Mouse (Mus musculus): ENCODE measurements around the gene Irf2bp1. TPM values are rescaled to one million over a fixed set of nuclear protein-coding genes. Genes with fewer than 3 reads are reported as not detected.

Gene Irf2bp1
- polyA plus RNA-seq, 1 experiment from 2014 or later = 25.9 TPM

GRCm38 (mm10) chr7:19028067-19028466 is 24.2 kb downstream of the Irf2bp1 start:
- DNase-seq (ENCODE audit: low spot score) (no peak), ATAC-seq (no peak)

GRCm38 (mm10) chr7:19029084-19029653 is 25.3 kb downstream of the Irf2bp1 start:
- Histone ChIP-seq H3K9ac (ENCODE audit: low read length) (no peak overlapping the region), H3K27me3 (replicated peaks; ENCODE audit: control insufficient read depth, insufficient read depth, low read length) (no peaks in the 10 kb centered on the region), H3K4me1 (ENCODE audit: control insufficient read depth, insufficient read depth, low read length) (peaks cover 4% of the 10 kb centered on the region; the same call in 1 of the 2 replicates), H3K36me3 (ENCODE audit: control insufficient read depth, insufficient read depth, low read length) (peaks cover 53% of the 10 kb centered on the region), H3K9me3 (replicated peaks; ENCODE audit: control insufficient read depth, low read length) (no peaks in the 10 kb centered on the region), H3K27ac (ENCODE audit: low read depth, low read length) (no peak overlapping the region), H3K4me3 (ENCODE audit: low read depth, low read length) (no peak overlapping the region), H3K4me2 (ENCODE audit: low read length) (no peak overlapping the region)
- ATAC-seq (0 out of 2 replicates have a peak, but pooled peaks have one; percentile 10), DNase-seq (ENCODE audit: low spot score) (peak; percentile 57)
- WGBS = 68% methylated on average over 6 of the region's 6 CpGs

More at GRCm38 (mm10) chr7:19028067-19028466, 24.2 kb downstream of the Irf2bp1 start:
- H3K9ac ChIP-seq (ENCODE audit: low read length) = no peak overlapping the region
- peaks cover 4% of the 10 kb centered on the region; the same call in 1 of the 2 replicates for H3K4me1 ChIP-seq (ENCODE audit: control insufficient read depth, insufficient read depth, low read length)
- no peak overlapping the region for H3K4me2 ChIP-seq (ENCODE audit: low read length)
- H3K9me3 ChIP-seq (replicated peaks; ENCODE audit: control insufficient read depth, low read length) = no peaks in the 10 kb centered on the region
- no peak overlapping the region for H3K27ac ChIP-seq (ENCODE audit: low read depth, low read length)
- peaks cover 45% of the 10 kb centered on the region for H3K36me3 ChIP-seq (ENCODE audit: control insufficient read depth, insufficient read depth, low read length)
- no peak overlapping the region for H3K4me3 ChIP-seq (ENCODE audit: low read depth, low read length)
- peaks cover 8% of the 10 kb centered on the region for H3K27me3 ChIP-seq (replicated peaks; ENCODE audit: control insufficient read depth, insufficient read depth, low read length)

GRCm38 (mm10) chr7:19031641-19032040 is 27.8 kb downstream of the Irf2bp1 start:
- H3K27me3 ChIP-seq (replicated peaks; ENCODE audit: control insufficient read depth, insufficient read depth, low read length) = no peaks in the 10 kb centered on the region
- no peak overlapping the region for H3K4me2 ChIP-seq (ENCODE audit: low read length)
- 85% methylated on average over 4 of the region's 4 CpGs for WGBS
- H3K36me3 ChIP-seq (ENCODE audit: control insufficient read depth, insufficient read depth, low read length) = peaks cover 77% of the 10 kb centered on the region
- no peak overlapping the region for H3K27ac ChIP-seq (ENCODE audit: low read depth, low read length)
- no peaks in the 10 kb centered on the region for H3K4me1 ChIP-seq (ENCODE audit: control insufficient read depth, insufficient read depth, low read length)
- H3K9ac ChIP-seq (ENCODE audit: low read length) = no peak overlapping the region
- ATAC-seq = no peak
- no peak overlapping the region for H3K4me3 ChIP-seq (ENCODE audit: low read depth, low read length)
- DNase-seq (ENCODE audit: low spot score) = no peak
- no peaks in the 10 kb centered on the region for H3K9me3 ChIP-seq (replicated peaks; ENCODE audit: control insufficient read depth, low read length)

- Histone ChIP-seq H3K9me3 (replicated peaks; ENCODE audit: control insufficient read depth, low read length) (no peaks in the 10 kb centered on the region), H3K4me1 (ENCODE audit: control insufficient read depth, insufficient read depth, low read length) (no peaks in the 10 kb centered on the region), H3K9ac (ENCODE audit: low read length) (no peak overlapping the region), H3K4me2 (ENCODE audit: low read length) (no peak overlapping the region), H3K36me3 (ENCODE audit: control insufficient read depth, insufficient read depth, low read length) (peaks cover 100% of the 10 kb centered on the region), H3K27me3 (replicated peaks; ENCODE audit: control insufficient read depth, insufficient read depth, low read length) (no peaks in the 10 kb centered on the region), H3K4me3 (ENCODE audit: low read depth, low read length) (no peak overlapping the region), H3K27ac (ENCODE audit: low read depth, low read length) (no peak overlapping the region)
- WGBS = 98% methylated on average over 6 of the region's 6 CpGs
- ATAC-seq (no peak), DNase-seq (ENCODE audit: low spot score) (no peak)
These were observed 40.8 kb downstream of the Irf2bp1 start for GRCm38 (mm10) chr7:19044616-19045015.

GRCm38 (mm10) chr7:19046286-19047069 is 42.6 kb downstream of the Irf2bp1 start:
- Histone ChIP-seq H3K36me3 (ENCODE audit: control insufficient read depth, insufficient read depth, low read length) (peaks cover 100% of the 10 kb centered on the region), H3K9me3 (replicated peaks; ENCODE audit: control insufficient read depth, low read length) (no peaks in the 10 kb centered on the region), H3K27me3 (replicated peaks; ENCODE audit: control insufficient read depth, insufficient read depth, low read length) (no peaks in the 10 kb centered on the region), H3K27ac (ENCODE audit: low read depth, low read length) (no peak overlapping the region), H3K4me3 (ENCODE audit: low read depth, low read length) (no peak overlapping the region), H3K4me2 (ENCODE audit: low read length) (no peak overlapping the region), H3K9ac (ENCODE audit: low read length) (no peak overlapping the region), H3K4me1 (ENCODE audit: control insufficient read depth, insufficient read depth, low read length) (no peaks in the 10 kb centered on the region)
- ATAC-seq (no peak), DNase-seq (ENCODE audit: low spot score) (no peak)
- 95% methylated on average over 11 of the region's 11 CpGs for WGBS

- Histone ChIP-seq H3K4me1 (ENCODE audit: control insufficient read depth, insufficient read depth, low read length) (no peaks in the 10 kb centered on the region), H3K27me3 (replicated peaks; ENCODE audit: control insufficient read depth, insufficient read depth, low read length) (no peaks in the 10 kb centered on the region), H3K4me3 (ENCODE audit: low read depth, low read length) (no peak overlapping the region), H3K27ac (ENCODE audit: low read depth, low read length) (no peak overlapping the region), H3K4me2 (ENCODE audit: low read length) (no peak overlapping the region), H3K36me3 (ENCODE audit: control insufficient read depth, insufficient read depth, low read length) (peaks cover 92% of the 10 kb centered on the region), H3K9ac (ENCODE audit: low read length) (no peak overlapping the region), H3K9me3 (replicated peaks; ENCODE audit: control insufficient read depth, low read length) (no peaks in the 10 kb centered on the region)
- DNase-seq (ENCODE audit: low spot score) = no peak
- WGBS = 91% methylated on average over 14 of the region's 14 CpGs
- ATAC-seq = no peak
These were observed 44.2 kb downstream of the Irf2bp1 start for GRCm38 (mm10) chr7:19048006-19048527.

GRCm38 (mm10) chr7:19049252-19049651 is 45.4 kb downstream of the Irf2bp1 start:
- peaks cover 81% of the 10 kb centered on the region for H3K36me3 ChIP-seq (ENCODE audit: control insufficient read depth, insufficient read depth, low read length)
- WGBS = 89% methylated on average over 5 of the region's 5 CpGs
- no peak for DNase-seq (ENCODE audit: low spot score)
- H3K9me3 ChIP-seq (replicated peaks; ENCODE audit: control insufficient read depth, low read length) = no peaks in the 10 kb centered on the region
- H3K9ac ChIP-seq (ENCODE audit: low read length) = no peak overlapping the region
- no peaks in the 10 kb centered on the region for H3K27me3 ChIP-seq (replicated peaks; ENCODE audit: control insufficient read depth, insufficient read depth, low read length)
- H3K27ac ChIP-seq (ENCODE audit: low read depth, low read length) = no peak overlapping the region
- ATAC-seq = no peak
- no peak overlapping the region for H3K4me2 ChIP-seq (ENCODE audit: low read length)
- no peak overlapping the region for H3K4me3 ChIP-seq (ENCODE audit: low read depth, low read length)
- no peaks in the 10 kb centered on the region for H3K4me1 ChIP-seq (ENCODE audit: control insufficient read depth, insufficient read depth, low read length)

GRCm38 (mm10) chr7:19050172-19050571 is 46.3 kb downstream of the Irf2bp1 start:
- Histone ChIP-seq H3K4me1 (ENCODE audit: control insufficient read depth, insufficient read depth, low read length) (no peaks in the 10 kb centered on the region), H3K4me3 (ENCODE audit: low read depth, low read length) (no peak overlapping the region), H3K27me3 (replicated peaks; ENCODE audit: control insufficient read depth, insufficient read depth, low read length) (no peaks in the 10 kb centered on the region), H3K9ac (ENCODE audit: low read length) (no peak overlapping the region), H3K9me3 (replicated peaks; ENCODE audit: control insufficient read depth, low read length) (no peaks in the 10 kb centered on the region), H3K4me2 (ENCODE audit: low read length) (no peak overlapping the region), H3K36me3 (ENCODE audit: control insufficient read depth, insufficient read depth, low read length) (peaks cover 71% of the 10 kb centered on the region), H3K27ac (ENCODE audit: low read depth, low read length) (no peak overlapping the region)
- DNase-seq (ENCODE audit: low spot score) (no peak), ATAC-seq (no peak)
- WGBS = 87% methylated on average over 8 of the region's 8 CpGs

- no peak overlapping the region for H3K4me3 ChIP-seq (ENCODE audit: low read depth, low read length)
- H3K9ac ChIP-seq (ENCODE audit: low read length) = no peak overlapping the region
- no peaks in the 10 kb centered on the region for H3K4me1 ChIP-seq (ENCODE audit: control insufficient read depth, insufficient read depth, low read length)
- DNase-seq (ENCODE audit: low spot score) = no peak
- H3K27me3 ChIP-seq (replicated peaks; ENCODE audit: control insufficient read depth, insufficient read depth, low read length) = no peaks in the 10 kb centered on the region
- no peak overlapping the region for H3K4me2 ChIP-seq (ENCODE audit: low read length)
- no peaks in the 10 kb centered on the region for H3K9me3 ChIP-seq (replicated peaks; ENCODE audit: control insufficient read depth, low read length)
- peaks cover 61% of the 10 kb centered on the region for H3K36me3 ChIP-seq (ENCODE audit: control insufficient read depth, insufficient read depth, low read length)
- H3K27ac ChIP-seq (ENCODE audit: low read depth, low read length) = no peak overlapping the region
- WGBS = 72% methylated on average over 4 of the region's 4 CpGs
- ATAC-seq = no peak
These were observed 47.3 kb downstream of the Irf2bp1 start for GRCm38 (mm10) chr7:19051161-19051560.
